ENCODE assay signal across 8 mouse cellular contexts in the genomic region with DNA sequence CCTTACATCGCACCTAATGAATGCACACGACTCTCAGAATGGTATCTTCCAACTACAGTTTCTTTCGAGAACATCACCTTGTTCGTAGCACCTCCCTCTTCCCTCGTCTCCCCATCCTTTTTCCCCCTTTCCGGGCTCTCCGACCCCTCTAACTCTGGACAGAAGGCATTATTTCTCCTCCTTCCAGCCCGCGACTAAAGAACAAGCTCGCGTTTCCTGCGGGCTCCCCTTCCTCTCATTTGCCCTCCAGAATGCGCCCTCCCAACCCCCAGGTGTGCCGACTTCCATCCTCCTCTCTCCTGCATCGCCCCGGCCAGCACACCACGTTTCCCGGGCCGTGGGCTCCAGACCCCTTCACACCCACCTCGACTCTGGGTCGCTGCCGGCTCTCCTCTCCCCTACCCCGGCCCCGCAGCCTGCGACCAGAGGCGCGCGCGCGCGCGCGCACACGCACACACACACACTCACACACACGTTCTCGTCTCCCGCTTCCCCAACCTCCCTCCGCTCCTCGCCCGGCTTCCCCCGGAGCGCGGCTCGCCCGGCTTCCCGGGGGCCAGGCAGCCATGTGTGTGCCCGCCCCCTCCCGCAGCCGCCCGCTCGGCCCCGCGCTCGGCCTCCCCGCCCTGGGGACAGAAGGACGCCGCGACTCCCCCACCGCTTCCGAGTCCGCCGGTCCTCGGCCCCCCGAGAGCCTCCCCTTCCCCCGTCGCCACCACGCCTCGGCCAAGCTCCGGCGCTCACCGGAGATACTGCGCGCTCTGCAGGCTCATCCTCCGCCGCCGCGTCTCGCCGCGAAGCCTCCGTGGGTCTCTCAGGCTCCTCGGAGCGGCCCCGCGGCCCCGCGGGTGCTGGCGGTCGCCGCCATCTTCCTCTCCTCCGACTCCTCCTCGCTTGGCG. TPM values are rescaled to one million over a fixed set of nuclear protein-coding genes. Genes with fewer than 3 reads are reported as not detected.
DNase-seq lines count a peak whose midpoint lies in the region; ATAC-seq and TF ChIP-seq lines count a peak whose summit lies in the region.

TSS of gene Smg7 (minus strand) at position 882 of the 900 bp plus-strand sequence.

- H3K36me3 ChIP-seq in testis, adult 2 months (ENCODE audit: control insufficient read depth, insufficient read depth, low read length): no peaks in the 10 kb centered on the region
- peaks cover 25% of the 10 kb centered on the region for H3K36me3 ChIP-seq in hindbrain, embryonic 10.5 days
- no peaks in the 10 kb centered on the region for H3K36me3 ChIP-seq in midbrain, embryonic 15.5 days (replicated peaks)

- peak; percentile 37; the same call in 1 of the 2 replicates for TF ChIP-seq POLR2A in testis, adult 2 months (IDR thresholded peaks at IDR 0.05; ENCODE audit: control insufficient read depth, low read depth, low read length)

- no peak for DNase-seq in testis, postnatal 14 days (ENCODE audit: low spot score)
- DNase-seq in cerebellum, adult 9-10 months: peak; percentile 76
- peak; percentile 65 to 76 for DNase-seq in frontal cortex, postnatal 10 days (ENCODE audit: low spot score in 2 of 2)
- DNase-seq in hindbrain, embryonic 10.5 days (ENCODE audit: low spot score): peak; percentile 80
- DNase-seq in left cerebral cortex, postnatal 10 days (ENCODE audit: extremely low spot score in 1 of 2, low spot score in 2 of 2): peak in 1 of 2 experiments; percentile 19
- DNase-seq in thymus, postnatal 10 days (ENCODE audit: low spot score in 2 of 2): peak; percentile 45 to 48

- no peaks in the 10 kb centered on the region for H3K9me3 ChIP-seq in hindbrain, embryonic 10.5 days
- no peaks in the 10 kb centered on the region for H3K9me3 ChIP-seq in midbrain, embryonic 15.5 days

- H3K4me2 ChIP-seq in midbrain, embryonic 15.5 days: peak within 1 kb of the TSS; percentile 92

- H3K4me1 ChIP-seq in testis, adult 2 months (ENCODE audit: control insufficient read depth, insufficient read depth, low read length): peaks cover 7% of the 10 kb centered on the region
- H3K4me1 ChIP-seq in hindbrain, embryonic 10.5 days (replicated peaks): peaks cover 34% of the 10 kb centered on the region
- peaks cover 23% of the 10 kb centered on the region for H3K4me1 ChIP-seq in midbrain, embryonic 15.5 days

- H3K27me3 ChIP-seq in testis, adult 2 months (ENCODE audit: control insufficient read depth, insufficient read depth, low read length): no peaks in the 10 kb centered on the region
- H3K27me3 ChIP-seq in hindbrain, embryonic 10.5 days (ENCODE audit: insufficient read depth, poor library complexity, severe bottlenecking): no peaks in the 10 kb centered on the region
- H3K27me3 ChIP-seq in midbrain, embryonic 15.5 days (replicated peaks): no peaks in the 10 kb centered on the region

- no peak for TF ChIP-seq CTCF in testis, adult 2 months (IDR thresholded peaks at IDR 0.05; ENCODE audit: control insufficient read depth, insufficient read depth, insufficient replicate concordance, low read depth, low read length)

- H3K27ac ChIP-seq in testis, adult 2 months (ENCODE audit: control insufficient read depth, insufficient read depth, low read depth, low read length): peak within 1 kb of the TSS; percentile 98
- H3K27ac ChIP-seq in hindbrain, embryonic 10.5 days: peak within 1 kb of the TSS; percentile 99
- peak within 1 kb of the TSS; percentile 100 for H3K27ac ChIP-seq in midbrain, embryonic 15.5 days

- intact Hi-C loops in left cerebral cortex, postnatal 10 days (cut with DNase I): loop anchor here (5.0 kb wide), 1 partner anchor 190 kb away; no protein-coding TSS in a partner anchor

- peak within 1 kb of the TSS; percentile 98 for H3K9ac ChIP-seq in midbrain, embryonic 15.5 days

- peak; percentile 38 for ATAC-seq in midbrain, embryonic 15.5 days (replicated peaks)

- H3K4me3 ChIP-seq in testis, adult 2 months (ENCODE audit: control insufficient read depth, low read depth, low read length): peak within 1 kb of the TSS; percentile 98
- H3K4me3 ChIP-seq in hindbrain, embryonic 10.5 days: peak within 1 kb of the TSS; percentile 95
- H3K4me3 ChIP-seq in midbrain, embryonic 15.5 days: peak within 1 kb of the TSS; percentile 91

- WGBS in hindbrain, embryonic 10.5 days: under 1% methylated on average over 90 of the region's 93 CpGs
- under 1% methylated on average over 82 of the region's 93 CpGs for WGBS in midbrain, embryonic 15.5 days

RNA-seq across cellular contexts. Expression of gene Smg7, which starts in this region (rescaled TPM):
- polyA plus RNA-seq in testis, adult 2 months (2012; rRNA removed): 99.6 and 107 TPM in 2 replicates
- polyA plus RNA-seq in hindbrain, embryonic 10.5 days (2016; fragmentation: Nextera tagmentation; extraction: Ambion mirVana): 34.0 and 38.2 TPM in 2 replicates
- total RNA-seq in left cerebral cortex, postnatal 10 days (2021): 10 to 100 TPM; 77.0 to 81.3 TPM
- polyA plus RNA-seq in midbrain, embryonic 15.5 days (2015; fragmentation: Nextera tagmentation; extraction: Ambion mirVana): 33.7 and 37.2 TPM in 2 replicates
